Mouse (Mus musculus) colon, adult 2 months (tissue): ENCODE data around the gene Ucp1. TPM values are rescaled to one million over a fixed set of nuclear protein-coding genes. Genes with fewer than 3 reads are reported as not detected.

ENCODE experiments used
- polyA plus RNA-seq: library from polyadenylated mRNA; depleted of rRNA; stranded (reverse); fragments of >200 nt; gene quantifications from 2 replicates; pipeline ENCODE4 v1.2.3, GENCODE M21; 2012; rRNA removed

Ucp1 gene
- polyA plus RNA-seq: not detected in 2 replicates

GRCm38 (mm10) chr8:83290176-83290575 lies at the start of gene Ucp1:
Gene Ucp1, plus strand, starts transcription at chr8:83290352.

GRCm38 (mm10) chr8:83331899-83332697 lies 41.9 kb downstream of the Ucp1 start, which contains the start of gene Elmod2:
Gene Elmod2, minus strand, starts transcription at chr8:83332486.

Other genes starting within 250 kb of the Ucp1 start
- gene Tbc1d9, start 125.0 kb upstream of the Ucp1 start, polyA plus RNA-seq: 5.6 and 11.4 TPM in 2 replicates
- gene Gm10645, start 124.2 kb upstream of the Ucp1 start, polyA plus RNA-seq: 1.3 and 2.0 TPM in 2 replicates
- gene Elmod2, start 42.1 kb downstream of the Ucp1 start, polyA plus RNA-seq: 1.2 and 1.3 TPM in 2 replicates
- not detected in 2 replicates for gene Mgat4d, start 58.1 kb downstream of the Ucp1 start, polyA plus RNA-seq
- 0.02 and 0.15 TPM in 2 replicates for gene Clgn, start 99.5 kb downstream of the Ucp1 start, polyA plus RNA-seq
- 1.2 and 1.4 TPM in 2 replicates for gene Scoc, start 168.0 kb downstream of the Ucp1 start, polyA plus RNA-seq
- gene Olfr370, start 245.4 kb downstream of the Ucp1 start, polyA plus RNA-seq: not detected in 2 replicates